Mouse (Mus musculus) stomach, embryonic 16.5 days (tissue): Measurements from ENCODE around the gene Masp1. TPM values are rescaled to one million over a fixed set of nuclear protein-coding genes. Genes with fewer than 3 reads are reported as not detected.

Experiments used
- ATAC-seq: fragments of 200-750 bp; cut with Nextera tagmentation; 2 replicates; pipeline ENCODE4 v1.8.0; 2017; ENCODE audit warnings: moderate number of reproducible peaks, moderate TSS enrichment; ENCODE audit not compliant: insufficient read depth, low FRiP score
- H3K27ac ChIP-seq: fragments of 300-500 bp; sonication (generic); 2 replicates; pipeline ENCODE4 v1.5.1; 2014; ENCODE audit warnings: low read length
- H3K27me3 ChIP-seq: fragments of 300-500 bp; sonication (generic); 2 replicates; pipeline ENCODE4 v1.6.1; 2014; ENCODE audit warnings: low read length, control low read depth, mixed read lengths; ENCODE audit not compliant: control insufficient read depth, insufficient read depth
- H3K36me3 ChIP-seq: fragments of 300-500 bp; sonication (generic); 2 replicates; pipeline ENCODE4 v1.6.1; 2014; ENCODE audit warnings: low read length; ENCODE audit not compliant: control insufficient read depth, insufficient read depth
- H3K4me1 ChIP-seq: fragments of 300-500 bp; sonication (generic); 2 replicates; pipeline ENCODE4 v1.6.1; 2014; ENCODE audit warnings: low read length, control low read depth, mixed read lengths; ENCODE audit not compliant: control insufficient read depth, insufficient read depth
- H3K4me2 ChIP-seq: fragments of 300-500 bp; sonication (generic); 2 replicates; pipeline ENCODE4 v1.6.1; 2014; ENCODE audit warnings: low read depth, low read length, mixed read lengths
- H3K4me3 ChIP-seq: fragments of 300-500 bp; sonication (generic); replicated peaks from 2 replicates; pipeline ENCODE4 v1.5.1; 2014; ENCODE audit warnings: mild to moderate bottlenecking, low read length
- H3K9ac ChIP-seq: fragments of 300-500 bp; sonication (generic); 2 replicates; pipeline ENCODE4 v1.6.1; 2014; ENCODE audit warnings: low read length
- H3K9me3 ChIP-seq: fragments of 300-500 bp; sonication (generic); replicated peaks from 2 replicates; pipeline ENCODE4 v1.6.1; 2016; ENCODE audit warnings: low read length, control low read depth; ENCODE audit not compliant: control insufficient read depth
- WGBS: fragments of 180-500 bp; shearing (Covaris S2); extraction: QIAGEN DNeasy Blood & Tissue Kit; methylation state at CpG from one replicate; pipeline ENCODE4 v1.1.7; 2014; 5-methylcytosine and 5-hydroxymethylcytosine counted together
- polyA plus RNA-seq: library from polyadenylated mRNA; unstranded; fragments of >200 nt; fragmentation: Nextera tagmentation; extraction: Ambion mirVana; gene quantifications from 2 replicates; pipeline ENCODE4 v1.2.1, GENCODE M21; 2015

The Masp1 gene
- polyA plus RNA-seq, 1 experiment from 2014 or later, result 2.4 TPM

DNA sequence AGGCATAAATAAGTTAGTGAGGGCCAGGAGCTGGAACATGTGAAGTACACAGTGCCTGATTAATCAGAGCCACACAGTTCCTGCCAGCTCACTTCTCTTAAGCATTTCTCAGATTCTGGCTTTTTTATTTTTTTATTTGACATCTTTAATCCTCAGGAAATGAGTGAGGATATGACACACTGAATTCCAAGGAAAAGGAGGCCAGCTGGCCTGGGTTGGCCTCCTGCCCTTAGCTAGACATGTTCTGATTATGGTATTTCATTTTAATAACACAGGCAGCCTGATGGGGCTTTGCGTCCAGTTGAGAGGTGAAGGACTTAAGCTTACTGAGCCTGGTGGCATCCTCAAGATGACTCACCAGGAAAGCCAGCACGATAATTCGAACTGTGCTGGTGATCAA is 64.1 kb downstream of the Masp1 start:
- Histone ChIP-seq H3K9me3 (no peaks in the 10 kb centered on the region), H3K4me3 (no peak overlapping the region), H3K36me3 (no peaks in the 10 kb centered on the region), H3K27ac (no peak overlapping the region), H3K9ac (no peak overlapping the region), H3K27me3 (no peaks in the 10 kb centered on the region), H3K4me1 (peaks cover 9% of the 10 kb centered on the region; the same call in 1 of the 2 replicates), H3K4me2 (no peak overlapping the region)
- WGBS, result 39% methylated on average over 3 of the region's 3 CpGs
- ATAC-seq, result peak; percentile 44; the same call in 1 of the 2 replicates

- Histone ChIP-seq H3K9ac (no peak overlapping the region), H3K4me3 (no peak overlapping the region), H3K27me3 (no peaks in the 10 kb centered on the region), H3K27ac (no peak overlapping the region), H3K9me3 (no peaks in the 10 kb centered on the region), H3K4me1 (peaks cover 9% of the 10 kb centered on the region; the same call in 1 of the 2 replicates), H3K36me3 (no peaks in the 10 kb centered on the region), H3K4me2 (no peak overlapping the region)
- no peak for ATAC-seq
- 80% methylated on average over 6 of the region's 6 CpGs for WGBS
Measured at GRCm38 (mm10) chr16:23454376-23454775, 66.2 kb downstream of the Masp1 start.

DNA sequence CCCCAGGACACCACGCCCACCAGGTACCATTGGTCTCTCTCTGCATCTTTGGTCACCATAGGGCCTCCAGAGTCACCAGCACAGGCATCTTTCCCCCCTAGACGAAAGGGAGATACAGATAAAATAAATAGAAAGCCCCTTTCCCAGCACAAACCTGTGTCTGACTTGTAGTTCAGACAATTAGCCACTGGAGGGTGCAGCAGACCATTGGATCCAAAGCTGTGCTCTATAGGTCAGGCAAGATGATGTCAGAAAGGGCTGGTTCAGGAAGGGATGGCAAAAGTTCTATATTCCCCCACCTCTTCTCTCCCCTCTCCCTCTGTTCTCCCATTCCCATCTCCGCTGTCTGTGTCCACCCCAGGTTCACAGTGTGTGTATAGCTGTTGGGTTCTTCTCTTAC is 68.1 kb downstream of the Masp1 start:
- 26% methylated on average over 3 of the region's 3 CpGs for WGBS
- H3K4me1 ChIP-seq, result peaks cover 9% of the 10 kb centered on the region; the same call in 1 of the 2 replicates
- no peaks in the 10 kb centered on the region for H3K36me3 ChIP-seq
- H3K9me3 ChIP-seq, result no peaks in the 10 kb centered on the region
- no peak overlapping the region for H3K4me2 ChIP-seq
- H3K27me3 ChIP-seq, result no peaks in the 10 kb centered on the region
- H3K9ac ChIP-seq, result no peak overlapping the region
- 0 out of 2 replicates have a peak, but pooled peaks have one; percentile 10 for ATAC-seq
- no peak overlapping the region for H3K4me3 ChIP-seq
- H3K27ac ChIP-seq, result no peak overlapping the region

- H3K4me2 ChIP-seq, result no peak overlapping the region
- H3K27me3 ChIP-seq, result no peaks in the 10 kb centered on the region
- H3K9ac ChIP-seq, result no peak overlapping the region
- no peak overlapping the region for H3K27ac ChIP-seq
- no peaks in the 10 kb centered on the region for H3K36me3 ChIP-seq
- no peaks in the 10 kb centered on the region for H3K4me1 ChIP-seq
- no peak for ATAC-seq
- no peak overlapping the region for H3K4me3 ChIP-seq
- WGBS, result 78% methylated on average over 4 of the region's 4 CpGs
- H3K9me3 ChIP-seq, result no peaks in the 10 kb centered on the region
Measured at GRCm38 (mm10) chr16:23450816-23451215, 69.8 kb downstream of the Masp1 start.

- H3K9me3 ChIP-seq, result no peaks in the 10 kb centered on the region
- 75% methylated on average over 2 of the region's 2 CpGs for WGBS
- no peak overlapping the region for H3K4me2 ChIP-seq
- no peak overlapping the region for H3K27ac ChIP-seq
- no peaks in the 10 kb centered on the region for H3K4me1 ChIP-seq
- no peaks in the 10 kb centered on the region for H3K27me3 ChIP-seq
- no peaks in the 10 kb centered on the region for H3K36me3 ChIP-seq
- H3K9ac ChIP-seq, result no peak overlapping the region
- H3K4me3 ChIP-seq, result no peak overlapping the region
- no peak for ATAC-seq
Measured at GRCm38 (mm10) chr16:23449946-23450345, 70.7 kb downstream of the Masp1 start.

DNA sequence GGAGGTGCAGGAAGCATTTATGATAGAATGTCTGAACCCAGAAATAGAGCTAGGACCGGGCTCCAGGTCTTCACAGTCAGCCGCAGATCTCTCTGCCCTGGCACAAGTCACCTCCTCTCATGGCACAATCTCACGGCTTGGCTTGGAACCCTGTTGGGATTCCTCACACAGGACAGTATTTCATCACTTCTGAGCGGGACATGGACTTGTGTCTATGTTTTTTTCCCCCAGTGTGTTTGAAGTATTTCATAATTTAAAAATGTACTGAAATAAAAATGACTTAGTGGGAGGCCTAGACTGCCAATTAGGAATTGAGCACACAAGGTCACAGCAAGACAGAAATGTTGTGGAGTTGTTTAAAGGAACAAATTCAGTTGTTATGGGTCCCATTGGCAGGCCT is 76.4 kb downstream of the Masp1 start:
- no peaks in the 10 kb centered on the region for H3K4me1 ChIP-seq
- no peak overlapping the region for H3K27ac ChIP-seq
- H3K9me3 ChIP-seq, result no peaks in the 10 kb centered on the region
- ATAC-seq, result no peak
- no peak overlapping the region for H3K9ac ChIP-seq
- H3K27me3 ChIP-seq, result no peaks in the 10 kb centered on the region
- no peak overlapping the region for H3K4me3 ChIP-seq
- H3K36me3 ChIP-seq, result no peaks in the 10 kb centered on the region
- H3K4me2 ChIP-seq, result no peak overlapping the region
- 87% methylated on average over 4 of the region's 4 CpGs for WGBS

DNA sequence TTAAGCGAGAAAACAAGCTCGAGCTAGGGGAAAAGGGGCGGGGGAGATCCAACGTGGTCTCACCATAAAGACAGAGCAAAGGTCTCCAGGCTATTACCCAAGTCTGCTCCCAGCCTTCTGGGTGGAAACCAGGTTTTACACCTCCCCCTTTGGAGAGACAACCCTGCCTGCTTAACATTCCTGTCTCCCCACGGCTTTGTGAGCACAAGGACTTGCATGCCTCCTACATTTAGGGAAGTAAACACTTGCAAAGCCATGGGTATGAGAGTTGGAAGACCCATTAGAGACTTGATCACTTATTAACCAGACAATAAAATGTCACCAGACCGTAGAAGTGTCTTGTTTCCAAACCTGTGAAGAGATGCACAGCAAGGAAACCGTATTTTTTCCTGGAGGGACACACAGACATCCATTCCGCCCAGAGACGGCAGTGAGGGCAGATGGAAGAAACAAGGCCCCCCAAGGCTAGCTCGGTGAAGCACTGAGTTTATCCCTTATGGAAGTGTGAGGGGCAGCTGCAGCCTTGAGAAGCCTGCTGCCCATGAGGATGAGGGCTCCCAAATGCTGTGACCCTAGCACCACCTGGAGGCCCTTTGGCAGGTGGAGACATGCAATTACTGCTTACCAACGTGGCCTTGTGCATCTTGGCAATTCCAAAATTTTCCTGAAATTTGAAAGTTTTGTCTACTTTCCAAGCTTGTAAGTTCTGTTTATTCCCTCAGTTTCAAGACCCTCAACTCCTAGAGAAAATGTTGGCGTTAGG is 83.0 kb downstream of the Masp1 start:
- Histone ChIP-seq H3K4me3 (no peak overlapping the region), H3K36me3 (no peaks in the 10 kb centered on the region), H3K9me3 (no peaks in the 10 kb centered on the region), H3K27me3 (no peaks in the 10 kb centered on the region), H3K9ac (no peak overlapping the region), H3K27ac (no peak overlapping the region), H3K4me2 (no peak overlapping the region), H3K4me1 (no peaks in the 10 kb centered on the region)
- no peak for ATAC-seq
- 57% methylated on average over 12 of the region's 12 CpGs for WGBS

DNA sequence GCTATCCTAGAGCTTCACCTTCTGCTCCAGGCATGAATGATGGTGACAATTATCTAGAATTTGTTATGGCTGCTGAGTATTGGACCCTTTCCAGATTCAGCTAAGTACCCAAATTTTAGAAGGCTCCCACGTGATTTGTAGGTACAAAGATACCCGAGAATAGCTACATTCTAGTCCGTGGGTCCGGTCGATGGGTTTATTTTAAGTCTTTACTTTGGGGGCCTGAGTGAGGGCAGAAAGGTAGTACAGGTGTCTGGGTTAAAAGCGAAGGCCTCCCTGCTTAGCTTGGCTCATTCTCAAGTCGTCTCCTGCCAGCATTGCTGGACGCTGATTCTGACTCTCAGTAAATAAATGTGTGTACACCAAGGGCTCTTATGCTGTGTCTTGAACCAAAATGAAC is 90.6 kb downstream of the Masp1 start:
- Histone ChIP-seq H3K9me3 (no peaks in the 10 kb centered on the region), H3K9ac (no peak overlapping the region), H3K4me3 (no peak overlapping the region), H3K27me3 (no peaks in the 10 kb centered on the region), H3K36me3 (no peaks in the 10 kb centered on the region), H3K4me2 (no peak overlapping the region), H3K27ac (no peak overlapping the region), H3K4me1 (no peaks in the 10 kb centered on the region)
- WGBS, result 72% methylated on average over 8 of the region's 8 CpGs
- ATAC-seq, result no peak

- H3K4me3 ChIP-seq, result no peak within 1 kb of the TSS
- no peaks in the 10 kb centered on the region for H3K36me3 ChIP-seq
- H3K4me2 ChIP-seq, result no peak within 1 kb of the TSS
- H3K27ac ChIP-seq, result no peak within 1 kb of the TSS
- H3K9ac ChIP-seq, result no peak within 1 kb of the TSS
- no peaks in the 10 kb centered on the region for H3K4me1 ChIP-seq
- 82% methylated on average over 7 of the region's 7 CpGs for WGBS
- H3K9me3 ChIP-seq, result no peaks in the 10 kb centered on the region
- H3K27me3 ChIP-seq, result no peaks in the 10 kb centered on the region
- no peak for ATAC-seq
Measured at GRCm38 (mm10) chr16:23428647-23429319, 91.8 kb downstream of the Masp1 start, which contains the start of gene Rtp1. Gene Rtp1 (plus strand): TSS chr16:23429133.
